ENCODE assay signal across 10 mouse cellular contexts in genomic region chr7:130982371-130982770, GRCm38 (mm10). TPM values are rescaled to one million over a fixed set of nuclear protein-coding genes. Genes with fewer than 3 reads are reported as not detected.
DNase-seq lines count a peak whose midpoint lies in the region; ATAC-seq lines count a peak whose summit lies in the region.
"Had no signal": no experiment of that assay in that cellular context is flagged by ENCODE, and none has a peak within 500 bp of the region (broad histone marks: within the 10 kb centered on the region; RNA-seq: fewer than 3 reads in every experiment).

No protein-coding gene starts in this region.

- H3K27ac ChIP-seq in intestine, embryonic 16.5 days (ENCODE audit: low read length) = no peak overlapping the region
- peak overlapping the region; percentile 79 for H3K27ac ChIP-seq in lung, embryonic 15.5 days

- 30% methylated on average over 4 of the region's 4 CpGs for WGBS in intestine, embryonic 16.5 days
- WGBS in lung, embryonic 15.5 days = 26% methylated on average over 4 of the region's 4 CpGs

- H3K4me3 ChIP-seq in intestine, embryonic 16.5 days (ENCODE audit: low read length) = no peak overlapping the region
- H3K4me3 ChIP-seq in lung, embryonic 15.5 days = no peak overlapping the region

- H3K27me3 ChIP-seq in intestine, embryonic 16.5 days (replicated peaks; ENCODE audit: control insufficient read depth, insufficient read depth, low read length) = no peaks in the 10 kb centered on the region
- H3K27me3 ChIP-seq in lung, embryonic 15.5 days = no peaks in the 10 kb centered on the region

- H3K9ac ChIP-seq in intestine, embryonic 16.5 days (ENCODE audit: low read depth, low read length) = no peak overlapping the region
- H3K9ac ChIP-seq in lung, embryonic 15.5 days = no peak overlapping the region

- H3K4me2 ChIP-seq in intestine, embryonic 16.5 days (ENCODE audit: low read depth, low read length) = no peak overlapping the region
- no peak overlapping the region for H3K4me2 ChIP-seq in lung, embryonic 15.5 days

- H3K9me3 ChIP-seq in intestine, embryonic 16.5 days (ENCODE audit: control insufficient read depth, low read length) = no peaks in the 10 kb centered on the region
- no peaks in the 10 kb centered on the region for H3K9me3 ChIP-seq in lung, embryonic 15.5 days

- H3K4me1 ChIP-seq in intestine, embryonic 16.5 days (ENCODE audit: control insufficient read depth, insufficient read depth, low read length) = peaks cover 6% of the 10 kb centered on the region
- H3K4me1 ChIP-seq in lung, embryonic 15.5 days = peaks cover 47% of the 10 kb centered on the region

- DNase-seq in adrenal gland, postnatal 14 days = peak; percentile 22
- no peak for DNase-seq in adrenal gland, postnatal 25 days
- peak; percentile 86 for DNase-seq in ES-CJ7 (ENCODE audit: low read depth, low spot score)
- no peak for DNase-seq in right cerebral cortex, postnatal 36 days (ENCODE audit: low spot score in 2 of 2)
- no peak for DNase-seq in right cerebral cortex, postnatal 25 days
- no peak for DNase-seq in adipocyte (ENCODE audit: low spot score)

- no peaks in the 10 kb centered on the region for H3K36me3 ChIP-seq in intestine, embryonic 16.5 days (ENCODE audit: control insufficient read depth, insufficient read depth, low read length)
- H3K36me3 ChIP-seq in lung, embryonic 15.5 days = no peaks in the 10 kb centered on the region

- peak; percentile 64; the same call in 1 of the 2 replicates for ATAC-seq in intestine, embryonic 16.5 days
- ATAC-seq in lung, embryonic 15.5 days (ENCODE audit: borderline replicate concordance, extremely low read depth, low FRiP score, low TSS enrichment) = peak; percentile 86

RNA-seq across cellular contexts. Expression of gene Htra1, which starts 46.5 kb away (rescaled TPM):
- total RNA-seq in adrenal gland, postnatal 14 days (2021) = 77.0 and 81.6 TPM in 2 replicates
- total RNA-seq in adrenal gland, postnatal 25 days (2021) = 38.3 and 45.7 TPM in 2 replicates
- 15.8 and 15.9 TPM in 2 replicates for polyA plus RNA-seq in intestine, embryonic 16.5 days (2015; fragmentation: Nextera tagmentation; extraction: Ambion mirVana)
- polyA plus RNA-seq in lung, embryonic 15.5 days (2015; fragmentation: Nextera tagmentation; extraction: Ambion mirVana) = 58.0 and 59.7 TPM in 2 replicates

RNA-seq across cellular contexts. Expression of gene Dmbt1, which starts 49.5 kb away (rescaled TPM):
- total RNA-seq in adrenal gland, postnatal 14 days (2021) = 0.64 TPM in 1 of 2 replicates, not detected in the other
- total RNA-seq in adrenal gland, postnatal 25 days (2021) = not detected in 2 replicates
- polyA plus RNA-seq in intestine, embryonic 16.5 days (2015; fragmentation: Nextera tagmentation; extraction: Ambion mirVana) = 209 and 239 TPM in 2 replicates
- not detected in 2 replicates for polyA plus RNA-seq in lung, embryonic 15.5 days (2015; fragmentation: Nextera tagmentation; extraction: Ambion mirVana)
- total RNA-seq: left cerebral cortex, postnatal 36 days had no signal
- polyA plus RNA-seq: neural tube, embryonic 11.5 days had no signal

Comparison
In these comparisons a context has a peak if more than half of its experiments do, and no peak if none do; other contexts are left out.
1. DNase-seq: peak in adrenal gland, postnatal 14 days (single experiment) and ES-CJ7 (single experiment); none in adrenal gland, postnatal 25 days (single experiment), right cerebral cortex, postnatal 36 days (0 of 2), right cerebral cortex, postnatal 25 days (single experiment) and adipocyte (single experiment).